Mouse (Mus musculus): ENCODE results near the gene Zcchc14.

- TF ChIP-seq HCFC1 (IDR thresholded peaks at IDR 0.05; ENCODE audit: borderline replicate concordance, insufficient read depth, low read length): no peak
- TF ChIP-seq ZC3H11A (IDR thresholded peaks at IDR 0.05; ENCODE audit: borderline replicate concordance, low read depth, low read length): no peak
- no peak for TF ChIP-seq ZNF384 (IDR thresholded peaks at IDR 0.05; ENCODE audit: low read depth, low read length)
Observed at GRCm38 (mm10) chr8:121648451-121648850, 4.2 kb downstream of the Zcchc14 start.

Data from ES-E14 (cell line).